Mouse (Mus musculus) small intestine, adult 2 months (tissue): ENCODE data around the gene Fbln5. TPM values are rescaled to one million over a fixed set of nuclear protein-coding genes. Genes with fewer than 3 reads are reported as not detected.

ENCODE experiments used
- H3K27ac ChIP-seq: fragments of 200-500 bp; 2 replicates; pipeline ENCODE4 v1.5.1; 2012; ENCODE audit warnings: low read depth, low read length, control low read depth, inconsistent platforms; ENCODE audit not compliant: insufficient read depth
- H3K27me3 ChIP-seq: fragments of 200-500 bp; 2 replicates; pipeline ENCODE4 v1.6.1; 2012; ENCODE audit warnings: mild to moderate bottlenecking, moderate library complexity, low read length, inconsistent platforms; ENCODE audit not compliant: control insufficient read depth, insufficient read depth
- H3K36me3 ChIP-seq: fragments of 200-500 bp; 2 replicates; pipeline ENCODE4 v1.6.1; 2012; ENCODE audit warnings: mild to moderate bottlenecking, low read length, control low read depth, inconsistent platforms; ENCODE audit not compliant: control insufficient read depth, insufficient read depth
- H3K4me1 ChIP-seq: fragments of 200-500 bp; 2 replicates; pipeline ENCODE4 v1.6.1; 2012; ENCODE audit warnings: low read length, inconsistent platforms, mixed read lengths; ENCODE audit not compliant: control insufficient read depth, insufficient read depth, insufficient read length
- H3K4me3 ChIP-seq: fragments of 200-500 bp; 2 replicates; pipeline ENCODE4 v1.5.1; 2012; ENCODE audit warnings: low read depth, mild to moderate bottlenecking, control low read depth, inconsistent platforms, low read length, moderate library complexity
- CTCF ChIP-seq: fragments of 200-500 bp; IDR thresholded peaks from 2 replicates; pipeline ENCODE4 v1.5.1; 2012; ENCODE audit warnings: low read depth, mild to moderate bottlenecking, control low read depth, inconsistent platforms, low read length, moderate library complexity, mixed read lengths; ENCODE audit not compliant: insufficient replicate concordance, insufficient read length; ENCODE audit errors: extremely low read depth
- POLR2A ChIP-seq: fragments of 200-500 bp; IDR thresholded peaks from 2 replicates; pipeline ENCODE4 v1.6.1; 2012; ENCODE audit warnings: low read depth, mild to moderate bottlenecking, control low read depth, inconsistent platforms, low read length, moderate library complexity
- WGBS: fragments of 180-500 bp; shearing (Covaris S2); methylation state at CpG from one replicate; pipeline ENCODE4 v1.1.7; 2018; 5-methylcytosine and 5-hydroxymethylcytosine counted together
- polyA plus RNA-seq: library from polyadenylated mRNA; depleted of rRNA; stranded (reverse); fragments of >200 nt; gene quantifications from 2 replicates; pipeline ENCODE4 v1.2.3, GENCODE M21; 2012

Gene Fbln5
- polyA plus RNA-seq, 1 experiment, result 17.0 TPM

DNA sequence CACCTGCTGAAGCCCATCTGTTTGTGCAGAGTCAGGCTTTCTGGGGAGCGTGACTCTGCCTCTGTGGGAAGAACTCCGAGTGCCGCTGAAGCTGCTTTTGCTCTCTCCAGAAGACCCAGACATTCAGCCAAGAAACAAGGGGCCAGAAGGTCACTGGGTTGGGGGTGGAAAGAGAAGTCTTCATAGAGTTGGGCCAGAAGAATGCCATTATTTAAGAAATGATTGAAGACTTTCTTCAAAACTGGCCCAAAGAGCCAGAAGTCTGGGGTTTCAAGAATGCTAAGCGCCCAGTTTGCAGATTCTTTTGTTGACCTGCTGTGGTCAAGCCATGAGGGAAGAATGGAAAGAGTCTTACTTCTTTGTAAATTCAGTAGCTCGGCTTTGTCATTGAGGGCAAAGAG is 25.6 kb downstream of the Fbln5 start:
- no peak overlapping the region for H3K4me3 ChIP-seq
- no peaks in the 10 kb centered on the region for H3K4me1 ChIP-seq
- 79% methylated on average over 5 of the region's 5 CpGs for WGBS
- no peak for TF ChIP-seq CTCF
- no peaks in the 10 kb centered on the region for H3K36me3 ChIP-seq
- no peak overlapping the region for H3K27ac ChIP-seq
- no peaks in the 10 kb centered on the region for H3K27me3 ChIP-seq

DNA sequence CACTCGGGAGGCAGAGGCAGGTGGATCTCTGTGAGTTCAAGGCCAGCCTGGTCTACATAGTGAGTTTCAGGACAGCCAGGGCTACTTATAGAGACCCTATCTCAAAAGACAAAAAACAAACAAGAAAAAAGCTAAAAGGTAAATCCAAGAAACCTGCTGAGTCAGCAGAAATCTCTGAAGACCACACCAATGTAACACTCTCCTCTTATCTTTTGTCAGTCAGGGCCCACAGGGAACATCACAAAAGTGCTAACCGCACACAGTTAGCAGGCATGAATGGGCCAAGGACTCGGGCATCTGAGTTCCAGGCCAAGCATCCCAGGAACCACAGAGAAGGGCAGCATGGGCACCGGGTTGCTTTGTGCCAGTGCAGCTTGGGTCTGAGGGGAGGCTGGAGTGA is 26.2 kb downstream of the Fbln5 start:
- 92% methylated on average over 4 of the region's 4 CpGs for WGBS
- H3K27me3 ChIP-seq, result no peaks in the 10 kb centered on the region
- TF ChIP-seq CTCF (no peak), POLR2A (no peak)
- no peaks in the 10 kb centered on the region for H3K36me3 ChIP-seq
- no peak overlapping the region for H3K4me3 ChIP-seq
- no peaks in the 10 kb centered on the region for H3K4me1 ChIP-seq
- no peak overlapping the region for H3K27ac ChIP-seq

GRCm38 (mm10) chr12:101789767-101790166 is 29.1 kb downstream of the Fbln5 start:
- WGBS, result 68% methylated on average over 3 of the region's 3 CpGs
- H3K4me3 ChIP-seq, result no peak overlapping the region
- no peak for TF ChIP-seq POLR2A
- TF ChIP-seq CTCF, result no peak
- H3K27me3 ChIP-seq, result no peaks in the 10 kb centered on the region
- no peaks in the 10 kb centered on the region for H3K36me3 ChIP-seq
- no peaks in the 10 kb centered on the region for H3K4me1 ChIP-seq
- H3K27ac ChIP-seq, result no peak overlapping the region

DNA sequence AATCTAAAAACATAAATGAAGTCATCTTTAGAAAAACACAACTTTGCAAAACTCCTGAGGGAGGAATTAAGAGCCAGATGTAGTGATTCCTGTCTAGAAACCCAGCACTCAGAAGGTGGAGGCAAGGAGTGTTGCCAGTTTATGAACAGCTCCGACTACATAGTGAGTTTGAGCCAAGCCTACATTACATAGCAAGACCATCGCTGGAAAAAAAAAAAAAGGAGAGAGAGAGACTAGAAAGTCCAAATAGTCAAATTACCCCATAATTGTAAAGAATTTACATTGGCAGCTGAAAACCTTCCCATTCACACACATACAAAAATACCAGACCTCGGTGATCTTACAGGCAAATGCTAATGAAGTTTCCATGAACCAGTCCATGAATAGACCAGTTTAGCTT is 29.6 kb downstream of the Fbln5 start:
- 71% methylated on average over 3 of the region's 3 CpGs for WGBS
- TF ChIP-seq POLR2A (no peak), CTCF (no peak)
- H3K36me3 ChIP-seq, result no peaks in the 10 kb centered on the region
- H3K4me3 ChIP-seq, result no peak overlapping the region
- no peaks in the 10 kb centered on the region for H3K4me1 ChIP-seq
- H3K27me3 ChIP-seq, result no peaks in the 10 kb centered on the region
- H3K27ac ChIP-seq, result no peak overlapping the region

- no peaks in the 10 kb centered on the region for H3K27me3 ChIP-seq
- no peak overlapping the region for H3K4me3 ChIP-seq
- TF ChIP-seq POLR2A, result no peak
- peak; percentile 78; the same call in 1 of the 2 replicates for TF ChIP-seq CTCF
- peaks cover 4% of the 10 kb centered on the region; the same call in 1 of the 2 replicates for H3K4me1 ChIP-seq
- no peak overlapping the region for H3K27ac ChIP-seq
- 25% methylated on average over 2 of the region's 2 CpGs for WGBS
- H3K36me3 ChIP-seq, result no peaks in the 10 kb centered on the region
These were observed 36.1 kb downstream of the Fbln5 start for GRCm38 (mm10) chr12:101782787-101783186.

GRCm38 (mm10) chr12:101780915-101781314 is 37.9 kb downstream of the Fbln5 start:
- no peak overlapping the region for H3K27ac ChIP-seq

DNA sequence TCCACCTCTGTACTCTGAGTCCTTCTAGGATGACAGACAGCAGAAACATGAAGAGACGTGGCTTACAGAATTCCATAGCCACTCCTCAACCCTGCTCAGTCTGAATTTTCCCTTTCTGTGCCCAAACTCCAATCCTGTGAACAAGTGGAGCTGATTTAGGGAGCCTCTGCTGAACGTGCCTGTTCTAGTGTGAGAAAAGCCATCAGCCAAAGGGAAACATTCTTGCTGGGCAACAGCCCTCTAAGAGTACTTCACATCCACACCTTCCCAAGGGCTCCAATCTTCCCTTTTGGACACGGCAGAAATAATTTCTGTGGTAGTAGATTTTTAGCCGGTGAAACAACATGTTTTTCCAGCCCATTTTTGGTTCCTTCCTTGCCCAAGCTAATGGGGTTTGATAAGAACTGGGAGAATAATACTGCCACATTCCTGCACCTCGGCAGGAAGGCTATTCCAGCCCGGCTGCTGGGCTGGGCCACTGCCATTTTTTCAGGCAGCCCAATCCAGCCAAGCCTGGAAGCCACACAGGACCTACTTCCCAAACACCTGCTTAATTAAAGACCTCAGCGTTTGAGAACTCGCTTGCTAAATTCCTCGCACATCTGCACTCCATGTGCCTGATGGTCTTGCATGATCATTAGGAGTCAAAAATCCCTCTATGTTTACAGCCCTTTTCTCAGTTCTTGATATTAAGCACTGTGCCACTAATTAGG is 41.1 kb downstream of the Fbln5 start:
- H3K36me3 ChIP-seq, result no peaks in the 10 kb centered on the region
- no peak overlapping the region for H3K4me3 ChIP-seq
- H3K27ac ChIP-seq, result no peak overlapping the region
- TF ChIP-seq POLR2A (no peak), CTCF (no peak)
- H3K4me1 ChIP-seq, result peaks cover 9% of the 10 kb centered on the region; the same call in 1 of the 2 replicates
- WGBS, result 50% methylated on average over 9 of the region's 9 CpGs
- no peaks in the 10 kb centered on the region for H3K27me3 ChIP-seq

More at GRCm38 (mm10) chr12:101780915-101781314, 37.9 kb downstream of the Fbln5 start:
- 84% methylated on average over 5 of the region's 5 CpGs for WGBS
- no peak overlapping the region for H3K4me3 ChIP-seq
- H3K4me1 ChIP-seq, result peaks cover 4% of the 10 kb centered on the region; the same call in 1 of the 2 replicates
- no peaks in the 10 kb centered on the region for H3K36me3 ChIP-seq
- H3K27me3 ChIP-seq, result no peaks in the 10 kb centered on the region
- TF ChIP-seq CTCF (no peak), POLR2A (no peak)

GRCm38 (mm10) chr12:101776383-101776782 is 42.5 kb downstream of the Fbln5 start:
- Histone ChIP-seq H3K27me3 (no peaks in the 10 kb centered on the region), H3K27ac (no peak overlapping the region), H3K4me3 (no peak overlapping the region), H3K4me1 (peaks cover 10% of the 10 kb centered on the region; the same call in 1 of the 2 replicates), H3K36me3 (no peaks in the 10 kb centered on the region)
- 40% methylated on average over 5 of the region's 5 CpGs for WGBS
- TF ChIP-seq CTCF, result no peak
- TF ChIP-seq POLR2A, result no peak
